Mouse (Mus musculus) embryonic facial prominence, embryonic 14.5 days (tissue): ENCODE results near the gene Myo1f. TPM values are rescaled to one million over a fixed set of nuclear protein-coding genes. Genes with fewer than 3 reads are reported as not detected.
A peak's percentile ranks its signal among the peaks of the same experiment; 100 is the strongest.

Source experiments
- ATAC-seq: fragments of 200-750 bp; cut with Nextera tagmentation; 2 replicates; pipeline ENCODE4 v1.8.0; 2017; ENCODE audit warnings: low read depth, moderate number of reproducible peaks, moderate TSS enrichment
- DNase-seq: peaks from one replicate; pipeline ENCODE4 v3.0.0-alpha.2; 2015; ENCODE audit warnings: low spot score
- H3K27ac ChIP-seq: fragments of 300-500 bp; sonication (generic); replicated peaks from 2 replicates; pipeline ENCODE4 v1.5.1; 2014; ENCODE audit warnings: low read depth, mild to moderate bottlenecking, low read length, moderate library complexity
- H3K27me3 ChIP-seq: fragments of 300-500 bp; sonication (generic); replicated peaks from 2 replicates; pipeline ENCODE4 v1.6.1; 2014; ENCODE audit warnings: low read length; ENCODE audit not compliant: control insufficient read depth, insufficient read depth
- H3K36me3 ChIP-seq: fragments of 300-500 bp; sonication (generic); 2 replicates; pipeline ENCODE4 v1.6.1; 2014; ENCODE audit warnings: low read length, mixed read lengths; ENCODE audit not compliant: control insufficient read depth, insufficient read depth
- H3K4me1 ChIP-seq: fragments of 300-500 bp; sonication (generic); 2 replicates; pipeline ENCODE4 v1.6.1; 2014; ENCODE audit warnings: antibody characterized with exemption, low read length; ENCODE audit not compliant: control insufficient read depth, insufficient read depth
- H3K4me2 ChIP-seq: fragments of 300-500 bp; sonication (generic); 2 replicates; pipeline ENCODE4 v1.6.1; 2014; ENCODE audit warnings: low read depth, mild to moderate bottlenecking, low read length, moderate library complexity, mixed read lengths
- H3K4me3 ChIP-seq: fragments of 300-500 bp; sonication (generic); 2 replicates; pipeline ENCODE4 v1.5.1; 2014; ENCODE audit warnings: low read depth, mild to moderate bottlenecking, low read length
- H3K9ac ChIP-seq: fragments of 300-500 bp; sonication (generic); 2 replicates; pipeline ENCODE4 v1.6.1; 2014; ENCODE audit warnings: low read depth, mild to moderate bottlenecking, low read length, moderate library complexity, mixed read lengths
- H3K9me3 ChIP-seq: fragments of 300-500 bp; sonication (generic); 2 replicates; pipeline ENCODE4 v1.6.1; 2016; ENCODE audit warnings: low read length; ENCODE audit not compliant: control insufficient read depth
- WGBS: fragments of 180-500 bp; shearing (Covaris S2); extraction: QIAGEN DNeasy Blood & Tissue Kit; methylation state at CpG from one replicate; pipeline ENCODE4 v1.1.7; 2014; 5-methylcytosine and 5-hydroxymethylcytosine counted together
- polyA plus RNA-seq: library from polyadenylated mRNA; unstranded; fragments of >200 nt; fragmentation: Nextera tagmentation; extraction: Ambion mirVana; gene quantifications from 2 replicates; pipeline ENCODE4 v1.2.1, GENCODE M21; 2014

The Myo1f gene
- polyA plus RNA-seq, 1 experiment from 2014 or later: 4.1 TPM

GRCm38 (mm10) chr17:33524806-33525373, 30.6 kb upstream of the Myo1f start:
- Histone ChIP-seq H3K9ac (peak overlapping the region; percentile 80), H3K4me1 (peaks cover 24% of the 10 kb centered on the region), H3K27ac (peak overlapping the region; percentile 84), H3K9me3 (no peaks in the 10 kb centered on the region), H3K27me3 (no peaks in the 10 kb centered on the region), H3K36me3 (peaks cover 26% of the 10 kb centered on the region), H3K4me3 (peak overlapping the region; percentile 68), H3K4me2 (peak overlapping the region; percentile 66)
- DNase-seq: peak; percentile 59
- ATAC-seq: peak; percentile 26; the same call in 1 of the 2 replicates
- WGBS: 0% methylated on average over 1 of the region's 2 CpGs

DNA sequence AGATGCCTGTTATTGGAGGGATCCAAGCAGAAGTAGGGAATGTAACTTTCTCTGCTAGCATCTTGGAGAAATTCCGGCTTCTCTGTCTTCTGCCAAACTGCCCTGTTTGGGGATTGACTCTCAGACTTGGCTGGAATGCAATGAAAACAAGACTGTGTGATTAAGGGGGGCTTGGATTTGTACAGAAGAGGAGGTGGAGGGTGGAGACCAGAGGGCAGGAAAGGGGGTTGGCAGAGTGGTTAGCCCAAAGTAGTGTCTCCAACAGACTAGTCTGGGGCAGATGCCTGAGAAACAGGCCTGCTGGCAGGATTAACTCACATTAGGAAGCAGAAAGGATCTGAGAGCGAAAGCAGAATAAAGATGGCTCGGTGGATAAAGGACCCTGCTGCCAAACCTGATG, 29.0 kb upstream of the Myo1f start:
- 53% methylated on average over 3 of the region's 3 CpGs for WGBS
- no peaks in the 10 kb centered on the region for H3K9me3 ChIP-seq
- H3K4me3 ChIP-seq: no peak overlapping the region
- H3K4me1 ChIP-seq: peaks cover 24% of the 10 kb centered on the region
- peaks cover 42% of the 10 kb centered on the region for H3K36me3 ChIP-seq
- H3K4me2 ChIP-seq: peak overlapping the region; percentile 66
- ATAC-seq: peak; percentile 38; the same call in 1 of the 2 replicates
- H3K9ac ChIP-seq: 0 out of 2 replicates have a peak overlapping the region, but pooled peaks have one; percentile 5
- peak overlapping the region; percentile 84 for H3K27ac ChIP-seq
- H3K27me3 ChIP-seq: no peaks in the 10 kb centered on the region
- peak; percentile 85 for DNase-seq

DNA sequence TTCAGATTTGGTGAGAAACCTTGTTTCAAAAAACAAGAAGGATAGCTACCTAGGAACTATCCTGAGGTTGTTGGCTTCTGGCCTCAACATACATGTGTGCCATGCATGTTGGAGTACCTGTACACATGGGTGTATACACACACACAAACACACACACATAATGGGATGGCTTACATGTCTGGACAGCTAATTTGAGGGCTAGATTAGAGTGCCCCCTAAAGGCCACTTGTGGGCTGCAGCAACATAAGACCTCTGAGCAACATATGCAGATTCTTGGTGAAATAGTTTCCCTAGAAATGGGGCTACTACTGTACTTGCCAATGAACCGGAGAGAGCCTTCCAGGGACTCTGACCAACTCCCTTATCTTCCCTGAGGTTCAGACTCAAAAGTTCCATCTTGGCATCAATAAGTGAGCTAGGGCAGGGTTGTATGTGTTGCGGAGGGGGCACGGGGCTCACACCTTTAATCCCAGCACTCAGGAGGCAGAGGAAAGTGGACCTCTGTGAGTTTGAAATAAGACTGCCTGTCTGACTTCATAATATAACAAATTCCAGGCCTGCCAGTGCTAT, 16.3 kb upstream of the Myo1f start:
- H3K4me3 ChIP-seq: no peak overlapping the region
- no peak overlapping the region for H3K27ac ChIP-seq
- 87% methylated on average over 3 of the region's 3 CpGs for WGBS
- no peak overlapping the region for H3K9ac ChIP-seq
- no peaks in the 10 kb centered on the region for H3K9me3 ChIP-seq
- no peaks in the 10 kb centered on the region for H3K27me3 ChIP-seq
- H3K4me2 ChIP-seq: no peak overlapping the region
- peak; percentile 61 for DNase-seq
- peaks cover 79% of the 10 kb centered on the region for H3K36me3 ChIP-seq
- H3K4me1 ChIP-seq: no peaks in the 10 kb centered on the region
- no peak for ATAC-seq

DNA sequence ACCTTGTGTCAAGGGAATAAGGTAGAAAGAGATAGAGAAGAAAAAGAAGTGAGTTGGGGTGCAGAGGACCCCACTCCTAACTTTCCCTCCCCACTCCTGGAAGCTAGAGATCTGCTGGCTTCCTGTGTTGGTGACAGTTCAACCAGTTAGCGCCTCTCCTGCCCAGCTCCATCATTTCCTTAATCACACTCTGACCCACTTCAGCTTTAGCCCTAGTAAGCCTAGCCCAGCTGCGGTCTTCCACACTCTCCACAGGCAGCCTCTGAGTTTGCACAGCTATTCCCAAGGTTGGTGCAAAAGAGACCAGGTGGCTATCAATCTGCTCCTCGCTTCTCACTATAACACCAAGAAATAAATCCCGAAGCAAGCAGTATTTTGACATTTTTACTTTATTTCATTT, 15.6 kb upstream of the Myo1f start:
- Histone ChIP-seq H3K4me3 (no peak overlapping the region), H3K36me3 (peaks cover 79% of the 10 kb centered on the region), H3K4me1 (no peaks in the 10 kb centered on the region), H3K27ac (no peak overlapping the region), H3K27me3 (no peaks in the 10 kb centered on the region), H3K9ac (no peak overlapping the region), H3K9me3 (no peaks in the 10 kb centered on the region), H3K4me2 (no peak overlapping the region)
- WGBS: 96% methylated on average over 4 of the region's 4 CpGs
- no peak for DNase-seq
- ATAC-seq: no peak

DNA sequence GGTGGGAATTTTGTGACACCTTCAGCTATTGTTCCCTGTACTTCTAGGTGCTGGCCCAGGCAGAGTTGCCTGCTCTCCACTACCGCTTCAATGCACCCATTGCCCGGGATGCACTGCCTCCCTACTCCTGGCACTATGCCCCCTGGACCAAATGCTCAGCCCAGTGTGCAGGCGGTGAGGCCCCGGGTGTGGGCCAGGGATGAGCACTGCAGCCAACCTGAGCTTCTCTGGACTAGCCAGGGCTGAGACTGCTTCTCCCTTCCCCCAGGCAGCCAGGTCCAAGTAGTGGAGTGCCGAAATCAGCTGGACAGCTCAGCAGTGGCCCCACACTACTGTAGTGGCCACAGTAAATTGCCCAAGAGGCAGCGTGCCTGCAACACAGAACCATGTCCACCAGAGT, 6.3 kb upstream of the Myo1f start:
- 96% methylated on average over 6 of the region's 6 CpGs for WGBS
- Histone ChIP-seq H3K27me3 (no peaks in the 10 kb centered on the region), H3K4me2 (no peak overlapping the region), H3K4me3 (no peak overlapping the region), H3K36me3 (peaks cover 92% of the 10 kb centered on the region), H3K9ac (no peak overlapping the region), H3K27ac (no peak overlapping the region), H3K9me3 (no peaks in the 10 kb centered on the region), H3K4me1 (no peaks in the 10 kb centered on the region)
- ATAC-seq: no peak
- DNase-seq: no peak

- WGBS: 71% methylated on average over 10 of the region's 10 CpGs
- ATAC-seq: no peak
- Histone ChIP-seq H3K4me2 (no peak overlapping the region), H3K4me1 (no peaks in the 10 kb centered on the region), H3K27ac (no peak overlapping the region), H3K9me3 (no peaks in the 10 kb centered on the region), H3K27me3 (no peaks in the 10 kb centered on the region), H3K9ac (no peak overlapping the region), H3K4me3 (no peak overlapping the region), H3K36me3 (peaks cover 80% of the 10 kb centered on the region)
- no peak for DNase-seq
Observed at GRCm38 (mm10) chr17:33550388-33550787, 5.1 kb upstream of the Myo1f start.

- no peaks in the 10 kb centered on the region for H3K9me3 ChIP-seq
- ATAC-seq (no peak), DNase-seq (no peak)
- H3K27me3 ChIP-seq: no peaks in the 10 kb centered on the region
- H3K36me3 ChIP-seq: peaks cover 64% of the 10 kb centered on the region
- no peak overlapping the region for H3K9ac ChIP-seq
- WGBS: 91% methylated on average over 4 of the region's 4 CpGs
- no peak overlapping the region for H3K4me2 ChIP-seq
- no peaks in the 10 kb centered on the region for H3K4me1 ChIP-seq
- H3K27ac ChIP-seq: no peak overlapping the region
- H3K4me3 ChIP-seq: no peak overlapping the region
Observed at GRCm38 (mm10) chr17:33552113-33552512, 3.4 kb upstream of the Myo1f start.

- DNase-seq: peak; percentile 23
- Histone ChIP-seq H3K4me3 (no peak overlapping the region), H3K4me1 (no peaks in the 10 kb centered on the region), H3K4me2 (no peak overlapping the region), H3K27ac (no peak overlapping the region), H3K9me3 (no peaks in the 10 kb centered on the region), H3K27me3 (no peaks in the 10 kb centered on the region), H3K9ac (no peak overlapping the region), H3K36me3 (peaks cover 56% of the 10 kb centered on the region)
- WGBS: 40% methylated on average over 4 of the region's 4 CpGs
- ATAC-seq: no peak
Observed at GRCm38 (mm10) chr17:33552964-33553363, 2.5 kb upstream of the Myo1f start.

DNA sequence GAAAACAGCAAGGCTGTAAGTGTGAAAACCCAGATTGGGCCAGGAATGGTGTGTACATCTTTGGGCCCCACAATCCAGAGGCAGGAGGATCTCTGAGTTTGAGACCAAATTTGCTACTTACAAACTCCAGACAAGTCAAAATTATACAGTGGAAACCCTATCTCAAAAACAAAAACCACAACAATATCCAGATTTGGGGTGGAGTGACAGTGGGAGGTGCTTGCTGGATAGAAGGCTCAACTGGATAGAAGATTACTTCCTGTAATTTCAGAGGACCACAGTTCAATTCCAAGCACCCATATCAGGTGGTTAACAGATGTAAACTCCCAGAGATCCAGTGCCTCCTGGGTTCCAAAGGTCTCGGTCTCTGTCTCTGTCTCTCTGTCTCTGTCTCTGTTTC, 971 bp upstream of the Myo1f start:
- 82% methylated on average over 1 of the region's 1 CpGs for WGBS
- H3K4me2 ChIP-seq: no peak overlapping the region
- no peaks in the 10 kb centered on the region for H3K27me3 ChIP-seq
- DNase-seq (no peak), ATAC-seq (no peak)
- no peak overlapping the region for H3K9ac ChIP-seq
- H3K4me3 ChIP-seq: no peak overlapping the region
- H3K36me3 ChIP-seq: peaks cover 41% of the 10 kb centered on the region
- H3K4me1 ChIP-seq: no peaks in the 10 kb centered on the region
- no peak overlapping the region for H3K27ac ChIP-seq
- H3K9me3 ChIP-seq: no peaks in the 10 kb centered on the region
